Mouse (Mus musculus): ENCODE measurements around the gene Ofcc1. TPM values are rescaled to one million over a fixed set of nuclear protein-coding genes. Genes with fewer than 3 reads are reported as not detected.

Ofcc1 gene
- polyA plus RNA-seq, 1 experiment: not detected

DNA sequence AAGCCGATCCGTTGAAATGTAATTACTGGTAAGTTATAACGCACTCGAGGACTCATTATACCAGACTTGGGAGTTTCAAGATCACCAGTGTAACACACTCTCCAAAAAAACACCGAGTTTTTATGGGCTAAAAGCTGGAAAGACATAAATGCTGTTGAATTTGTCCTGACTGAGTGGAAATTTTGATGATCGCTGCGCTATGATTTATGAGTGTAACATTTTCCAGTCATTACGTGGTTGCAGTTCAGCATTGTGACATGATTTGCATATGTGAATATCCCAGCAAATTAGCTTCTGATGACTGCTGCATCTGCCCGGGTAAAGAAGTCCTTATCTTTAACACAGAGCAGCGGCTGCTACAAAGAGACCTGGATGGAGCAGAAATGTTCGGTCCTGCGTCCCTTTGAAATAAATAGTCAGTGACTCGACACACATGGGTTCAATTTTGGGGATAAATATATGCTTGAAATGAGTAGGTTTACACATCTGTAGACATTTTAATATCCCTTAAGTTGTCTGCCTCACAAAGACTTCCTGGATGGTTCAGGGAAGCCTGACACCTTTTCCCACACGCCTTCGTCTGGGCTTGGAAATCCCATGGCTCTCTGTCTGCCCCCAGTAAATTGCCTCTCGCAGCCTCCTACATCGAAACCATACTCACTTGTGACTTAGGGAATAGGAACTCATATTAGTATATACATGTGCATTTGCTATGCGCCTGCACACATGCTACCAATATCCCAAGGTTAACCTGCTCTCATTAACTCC lies 381.8 kb downstream of the Ofcc1 start:
- Histone ChIP-seq H3K4me1 (ENCODE audit: control insufficient read depth, insufficient read depth, low read length) (no peaks in the 10 kb centered on the region), H3K27ac (ENCODE audit: insufficient read depth, low read depth, low read length) (no peak overlapping the region), H3K4me3 (ENCODE audit: insufficient read depth, low read depth, low read length) (no peak overlapping the region)
- 70% methylated on average over 18 of the region's 18 CpGs for WGBS
- TF ChIP-seq CTCF (IDR thresholded peaks at IDR 0.05; ENCODE audit: insufficient read depth, low read depth, low read length) (no peak), POLR2A (IDR thresholded peaks at IDR 0.05; ENCODE audit: insufficient read depth, low read depth, low read length) (no peak)

DNA sequence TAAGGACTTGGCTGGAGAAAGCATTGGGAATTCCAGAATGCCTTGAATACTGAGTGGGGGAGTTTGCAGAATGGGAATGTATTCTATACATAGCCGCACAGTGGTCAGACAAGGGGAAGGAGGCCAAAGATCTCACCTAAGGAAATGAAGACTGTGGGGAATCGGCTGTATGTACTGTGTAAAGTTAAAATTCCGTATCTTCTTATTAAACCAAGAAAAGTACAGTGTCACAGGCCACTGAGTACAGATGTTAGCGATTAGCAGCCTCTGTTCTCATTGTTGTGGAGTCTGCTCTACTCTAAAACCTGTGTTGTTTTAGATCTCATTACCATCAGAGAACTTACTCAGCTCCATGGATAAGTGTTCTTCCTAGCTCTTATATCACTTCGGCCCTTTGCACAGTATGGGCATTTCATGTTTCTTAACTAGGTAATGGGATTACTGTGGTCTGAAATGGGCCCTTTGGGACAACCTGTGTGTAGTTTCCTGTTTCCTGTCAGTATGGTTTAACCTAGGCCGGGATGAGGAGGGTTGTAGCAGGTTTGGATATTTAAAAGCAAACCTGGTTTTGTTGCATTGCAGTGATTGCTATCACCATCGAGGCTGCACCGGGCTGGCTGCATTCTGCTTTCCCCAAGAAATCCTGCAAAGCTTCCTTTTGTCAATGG lies 392.8 kb downstream of the Ofcc1 start:
- 91% methylated on average over 8 of the region's 8 CpGs for WGBS
- TF ChIP-seq POLR2A (IDR thresholded peaks at IDR 0.05; ENCODE audit: insufficient read depth, low read depth, low read length) (no peak), CTCF (IDR thresholded peaks at IDR 0.05; ENCODE audit: insufficient read depth, low read depth, low read length) (no peak)
- Histone ChIP-seq H3K4me3 (ENCODE audit: insufficient read depth, low read depth, low read length) (no peak overlapping the region), H3K4me1 (ENCODE audit: control insufficient read depth, insufficient read depth, low read length) (no peaks in the 10 kb centered on the region), H3K27ac (ENCODE audit: insufficient read depth, low read depth, low read length) (no peak overlapping the region)

DNA sequence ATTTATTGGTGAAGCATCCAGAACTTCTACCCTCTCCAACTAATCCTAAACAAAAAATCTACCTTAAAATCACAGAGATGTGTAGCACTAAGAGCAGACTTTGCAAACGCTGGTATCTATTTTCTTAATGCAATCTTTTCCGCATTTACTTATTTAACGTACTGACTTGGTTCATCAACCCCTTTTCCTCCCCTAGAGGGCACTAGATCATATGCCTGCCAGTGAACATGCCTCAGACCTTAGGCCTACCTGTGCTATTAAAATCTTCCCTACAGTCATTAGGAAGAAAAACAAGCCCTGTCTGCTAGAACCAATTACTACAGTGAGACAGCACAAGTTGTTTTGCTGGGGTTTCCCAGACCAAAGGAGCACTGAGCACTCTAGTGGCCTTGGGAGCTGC lies 404.0 kb downstream of the Ofcc1 start:
- H3K4me1 ChIP-seq (ENCODE audit: control insufficient read depth, insufficient read depth, low read length): no peaks in the 10 kb centered on the region
- no peak overlapping the region for H3K27ac ChIP-seq (ENCODE audit: insufficient read depth, low read depth, low read length)
- H3K4me3 ChIP-seq (ENCODE audit: insufficient read depth, low read depth, low read length): no peak overlapping the region
- WGBS: 78% methylated on average over 3 of the region's 3 CpGs
- TF ChIP-seq CTCF (IDR thresholded peaks at IDR 0.05; ENCODE audit: insufficient read depth, low read depth, low read length) (no peak), POLR2A (IDR thresholded peaks at IDR 0.05; ENCODE audit: insufficient read depth, low read depth, low read length) (no peak)

DNA sequence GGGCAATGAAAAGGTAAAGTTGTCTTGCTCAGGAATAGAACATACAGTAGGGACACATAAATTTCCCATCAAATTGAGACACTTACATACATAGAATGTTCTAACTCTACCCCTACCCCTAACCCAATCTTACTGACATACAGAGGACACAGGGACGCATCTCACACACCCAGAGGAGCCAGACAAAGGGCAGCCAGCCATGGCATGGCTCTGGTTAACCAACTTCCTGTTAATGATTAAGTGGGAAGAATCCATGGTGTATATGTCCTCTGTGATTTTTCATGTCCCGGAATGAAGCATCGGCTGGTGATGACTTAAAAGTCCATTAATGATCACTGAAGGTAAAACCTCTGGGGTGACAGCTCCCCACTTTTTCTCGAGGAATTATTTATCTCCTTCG lies 405.2 kb downstream of the Ofcc1 start:
- WGBS: 80% methylated on average over 5 of the region's 5 CpGs
- Histone ChIP-seq H3K4me3 (ENCODE audit: insufficient read depth, low read depth, low read length) (no peak overlapping the region), H3K4me1 (ENCODE audit: control insufficient read depth, insufficient read depth, low read length) (no peaks in the 10 kb centered on the region), H3K27ac (ENCODE audit: insufficient read depth, low read depth, low read length) (no peak overlapping the region)
- no peak for TF ChIP-seq CTCF (IDR thresholded peaks at IDR 0.05; ENCODE audit: insufficient read depth, low read depth, low read length)
- TF ChIP-seq POLR2A (IDR thresholded peaks at IDR 0.05; ENCODE audit: insufficient read depth, low read depth, low read length): no peak

Data from olfactory bulb, adult 2 months (tissue).